Mouse (Mus musculus): ENCODE data around the gene Btnl10. TPM values are rescaled to one million over a fixed set of nuclear protein-coding genes. Genes with fewer than 3 reads are reported as not detected.
A peak's percentile ranks its signal among the peaks of the same experiment; 100 is the strongest.
"Not testable (repeated sequence)": the region's sequence is repeated elsewhere in the genome, so short reads cannot be mapped to it uniquely, and the experiment has no call there.

Btnl10 gene
- polyA plus RNA-seq, 1 experiment from 2014 or later: 0.10 TPM

- H3K27me3 ChIP-seq (ENCODE audit: insufficient read depth, low read length): no peaks in the 10 kb centered on the region
- 77% methylated on average over 3 of the region's 3 CpGs for WGBS
- no peak overlapping the region for H3K4me2 ChIP-seq (replicated peaks; ENCODE audit: low read depth, low read length)
- H3K9ac ChIP-seq (replicated peaks; ENCODE audit: low read length): no peak overlapping the region
- H3K36me3 ChIP-seq (ENCODE audit: insufficient read depth, low read length): no peaks in the 10 kb centered on the region
- H3K4me1 ChIP-seq (ENCODE audit: insufficient read depth, low read length): peaks cover 14% of the 10 kb centered on the region
- H3K4me3 ChIP-seq (ENCODE audit: low read length): no peak overlapping the region
- ATAC-seq (ENCODE audit: low FRiP score, low TSS enrichment): no peak
- H3K27ac ChIP-seq (ENCODE audit: low read length): no peak overlapping the region
- H3K9me3 ChIP-seq (ENCODE audit: low read length): no peaks in the 10 kb centered on the region
Measured at GRCm38 (mm10) chr11:58947306-58947705, 29.6 kb downstream of the Btnl10 start.

- peak overlapping the region; percentile 55 for H3K4me3 ChIP-seq (ENCODE audit: low read length)
- peak overlapping the region; percentile 64 for H3K9ac ChIP-seq (replicated peaks; ENCODE audit: low read length)
- H3K27ac ChIP-seq (ENCODE audit: low read length): peak overlapping the region; percentile 96
- ATAC-seq (ENCODE audit: low FRiP score, low TSS enrichment): peak; percentile 50
- 15% methylated on average over 23 of the region's 23 CpGs for WGBS
- no peaks in the 10 kb centered on the region for H3K36me3 ChIP-seq (ENCODE audit: insufficient read depth, low read length)
- no peaks in the 10 kb centered on the region for H3K27me3 ChIP-seq (ENCODE audit: insufficient read depth, low read length)
- H3K4me1 ChIP-seq (ENCODE audit: insufficient read depth, low read length): peaks cover 17% of the 10 kb centered on the region
- H3K4me2 ChIP-seq (replicated peaks; ENCODE audit: low read depth, low read length): peak overlapping the region; percentile 72
- no peaks in the 10 kb centered on the region for H3K9me3 ChIP-seq (ENCODE audit: low read length)
Measured at GRCm38 (mm10) chr11:58947798-58948528, 30.3 kb downstream of the Btnl10 start.

GRCm38 (mm10) chr11:58948542-58949479 is 31.1 kb downstream of the Btnl10 start, which contains the start of gene Hist3h2ba:
Gene Hist3h2ba, plus strand, starts transcription at chr11:58948920.
- peaks cover 24% of the 10 kb centered on the region for H3K4me1 ChIP-seq (ENCODE audit: insufficient read depth, low read length)
- H3K4me3 ChIP-seq (ENCODE audit: low read length): peak within 1 kb of the TSS; percentile 55
- H3K27me3 ChIP-seq (ENCODE audit: insufficient read depth, low read length): no peaks in the 10 kb centered on the region
- peak within 1 kb of the TSS; percentile 72 for H3K4me2 ChIP-seq (replicated peaks; ENCODE audit: low read depth, low read length)
- no peaks in the 10 kb centered on the region for H3K36me3 ChIP-seq (ENCODE audit: insufficient read depth, low read length)
- no peaks in the 10 kb centered on the region for H3K9me3 ChIP-seq (ENCODE audit: low read length)
- under 1% methylated on average over 48 of the region's 48 CpGs for WGBS
- peak within 1 kb of the TSS; percentile 96 for H3K27ac ChIP-seq (ENCODE audit: low read length)
- ATAC-seq (ENCODE audit: low FRiP score, low TSS enrichment): peak; percentile 90
- H3K9ac ChIP-seq (replicated peaks; ENCODE audit: low read length): peak within 1 kb of the TSS; percentile 74

DNA sequence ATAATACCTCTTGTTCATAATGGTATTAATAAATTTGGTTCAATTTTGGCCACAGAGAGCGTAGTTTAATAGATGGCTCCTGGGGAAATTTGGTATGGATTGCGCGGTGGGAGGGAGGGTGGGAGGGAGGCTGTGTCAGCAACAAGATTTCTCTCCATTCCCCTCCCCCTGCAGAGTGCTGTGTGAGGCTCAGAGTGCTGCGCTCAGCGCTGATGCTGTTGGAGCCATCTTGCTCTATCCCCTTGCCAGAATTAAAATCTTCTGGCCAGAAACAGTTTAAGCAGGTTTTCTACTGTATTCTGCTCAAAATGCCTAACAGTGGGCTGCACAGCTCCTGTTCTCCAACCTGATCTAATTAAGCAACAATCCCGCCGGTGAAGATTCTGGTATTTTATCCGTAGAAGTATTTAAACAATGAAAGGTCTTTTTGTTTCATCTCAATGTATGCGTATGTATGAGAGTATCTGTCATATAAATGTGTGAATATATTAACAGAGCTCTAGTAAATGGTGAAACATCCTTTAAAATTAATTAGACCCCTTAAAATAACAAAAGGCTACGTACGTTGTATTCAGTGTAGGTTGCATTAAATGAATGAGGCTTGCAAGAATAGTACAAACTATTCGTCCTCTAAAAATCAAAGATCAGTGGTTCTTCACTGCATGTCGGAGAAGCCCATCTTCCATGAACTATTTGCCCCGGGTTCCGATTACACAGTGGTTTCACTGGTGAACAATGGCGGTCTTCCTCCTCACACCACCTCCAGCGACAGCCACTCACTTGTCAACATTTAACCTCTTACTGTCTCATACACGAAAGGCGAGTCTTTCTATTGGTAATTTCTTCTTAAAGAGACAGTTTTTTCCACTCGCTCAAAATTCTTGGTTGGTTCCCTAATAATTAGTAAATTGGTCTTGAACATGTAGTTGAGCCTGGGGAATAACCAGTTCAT is 32.0 kb downstream of the Btnl10 start:
- peak overlapping the region; percentile 55 for H3K4me3 ChIP-seq (ENCODE audit: low read length)
- peak overlapping the region; percentile 96 for H3K27ac ChIP-seq (ENCODE audit: low read length)
- H3K27me3 ChIP-seq (ENCODE audit: insufficient read depth, low read length): no peaks in the 10 kb centered on the region
- peak overlapping the region; percentile 74 for H3K9ac ChIP-seq (replicated peaks; ENCODE audit: low read length)
- ATAC-seq (ENCODE audit: low FRiP score, low TSS enrichment): peak; percentile 43; the same call in 1 of the 2 replicates
- no peaks in the 10 kb centered on the region for H3K9me3 ChIP-seq (ENCODE audit: low read length)
- H3K4me1 ChIP-seq (ENCODE audit: insufficient read depth, low read length): peaks cover 19% of the 10 kb centered on the region
- H3K4me2 ChIP-seq (replicated peaks; ENCODE audit: low read depth, low read length): peak overlapping the region; percentile 72
- WGBS: 7% methylated on average over 20 of the region's 20 CpGs
- no peaks in the 10 kb centered on the region for H3K36me3 ChIP-seq (ENCODE audit: insufficient read depth, low read length)

DNA sequence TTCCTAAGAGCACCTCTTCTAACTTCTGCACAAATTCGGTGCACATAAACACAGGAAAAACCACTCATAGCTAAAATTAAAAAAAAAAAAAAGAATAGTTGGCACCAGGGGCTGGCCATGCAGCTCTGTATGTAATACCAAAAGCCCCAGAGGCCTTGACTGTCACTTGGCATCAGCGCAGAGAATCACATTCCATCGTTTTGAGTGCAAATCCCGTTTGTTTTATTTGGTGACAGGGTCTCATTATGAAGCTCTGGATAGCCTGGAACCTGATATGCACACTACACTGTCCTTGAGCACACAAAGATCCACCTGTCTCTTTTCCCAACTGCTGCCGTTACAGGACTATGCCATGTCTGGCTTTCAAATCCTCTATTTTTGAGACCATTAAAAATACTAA is 33.5 kb downstream of the Btnl10 start:
- 68% methylated on average over 5 of the region's 5 CpGs for WGBS

DNA sequence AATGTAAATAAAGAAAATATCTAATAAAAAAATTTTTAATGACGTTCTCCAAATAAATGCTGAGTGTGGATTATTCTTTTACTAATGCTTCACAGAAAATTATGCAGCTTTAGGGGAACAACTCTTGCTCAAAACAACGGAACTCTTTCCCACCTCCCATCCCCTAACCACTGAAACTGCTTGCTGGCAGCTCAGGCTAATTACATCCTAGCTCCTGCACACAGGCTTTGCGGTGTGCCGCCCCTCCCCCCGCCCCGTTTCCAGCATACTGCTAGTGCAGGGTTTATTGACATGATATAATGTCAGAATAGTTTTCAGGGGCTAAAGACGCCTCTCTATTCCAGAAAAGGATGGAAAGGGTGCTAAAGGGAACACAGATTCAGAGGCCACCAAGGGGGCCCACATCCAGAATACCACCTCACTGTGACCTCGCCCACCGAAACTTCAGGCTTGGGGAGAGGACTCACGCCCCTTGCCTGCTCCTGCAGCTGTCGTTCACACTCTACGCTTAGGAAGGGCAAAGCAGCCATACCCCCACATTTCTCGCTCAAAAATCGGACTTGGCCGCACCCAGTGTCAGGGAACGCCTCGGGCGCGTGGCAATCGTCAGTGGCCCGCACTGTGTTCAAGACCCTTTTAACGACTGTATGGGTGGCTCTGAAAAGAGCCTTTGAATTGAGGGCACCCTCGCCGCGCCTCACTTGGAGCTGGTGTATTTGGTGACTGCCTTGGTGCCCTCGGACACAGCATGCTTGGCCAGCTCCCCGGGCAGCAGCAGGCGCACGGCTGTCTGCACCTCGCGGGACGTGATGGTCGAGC is 35.9 kb downstream of the Btnl10 start:
- WGBS: under 1% methylated on average over 31 of the region's 33 CpGs

More for the DNA sequence above, 33.5 kb downstream of the Btnl10 start:
- no peaks in the 10 kb centered on the region for H3K36me3 ChIP-seq (ENCODE audit: insufficient read depth, low read length)
- no peak for ATAC-seq (ENCODE audit: low FRiP score, low TSS enrichment)
- no peaks in the 10 kb centered on the region for H3K9me3 ChIP-seq (ENCODE audit: low read length)
- H3K4me1 ChIP-seq (ENCODE audit: insufficient read depth, low read length): peaks cover 19% of the 10 kb centered on the region
- H3K27me3 ChIP-seq (ENCODE audit: insufficient read depth, low read length): no peaks in the 10 kb centered on the region
- H3K4me3 ChIP-seq (ENCODE audit: low read length): no peak overlapping the region
- no peak overlapping the region for H3K27ac ChIP-seq (ENCODE audit: low read length)
- H3K4me2 ChIP-seq (replicated peaks; ENCODE audit: low read depth, low read length): no peak overlapping the region
- H3K9ac ChIP-seq (replicated peaks; ENCODE audit: low read length): no peak overlapping the region

GRCm38 (mm10) chr11:58954170-58954419 is 36.4 kb downstream of the Btnl10 start:
- H3K9me3 ChIP-seq (ENCODE audit: low read length); H3K27me3 ChIP-seq (ENCODE audit: insufficient read depth, low read length); ATAC-seq (ENCODE audit: low FRiP score, low TSS enrichment): not testable (repeated sequence)
- peak overlapping the region; percentile 87 for H3K9ac ChIP-seq (replicated peaks; ENCODE audit: low read length)
- H3K4me3 ChIP-seq (ENCODE audit: low read length): peak overlapping the region; percentile 94
- peak overlapping the region; percentile 97 for H3K4me2 ChIP-seq (replicated peaks; ENCODE audit: low read depth, low read length)
- H3K4me1 ChIP-seq (ENCODE audit: insufficient read depth, low read length): peaks cover 31% of the 10 kb centered on the region
- H3K27ac ChIP-seq (ENCODE audit: low read length): peak overlapping the region; percentile 100
- 0% methylated on average over 12 of the region's 17 CpGs for WGBS
- H3K36me3 ChIP-seq (ENCODE audit: insufficient read depth, low read length): peaks cover 16% of the 10 kb centered on the region; the same call in 1 of the 2 replicates

More for the DNA sequence above, 35.9 kb downstream of the Btnl10 start:
- H3K27me3 ChIP-seq (ENCODE audit: insufficient read depth, low read length): no peaks in the 10 kb centered on the region
- H3K4me2 ChIP-seq (replicated peaks; ENCODE audit: low read depth, low read length): peak overlapping the region; percentile 97
- peak overlapping the region; percentile 94 for H3K4me3 ChIP-seq (ENCODE audit: low read length)
- peak; percentile 18; the same call in 1 of the 2 replicates for ATAC-seq (ENCODE audit: low FRiP score, low TSS enrichment)
- H3K36me3 ChIP-seq (ENCODE audit: insufficient read depth, low read length): peaks cover 16% of the 10 kb centered on the region; the same call in 1 of the 2 replicates
- H3K27ac ChIP-seq (ENCODE audit: low read length): peak overlapping the region; percentile 100
- H3K4me1 ChIP-seq (ENCODE audit: insufficient read depth, low read length): peaks cover 30% of the 10 kb centered on the region
- no peaks in the 10 kb centered on the region for H3K9me3 ChIP-seq (ENCODE audit: low read length)
- peak overlapping the region; percentile 87 for H3K9ac ChIP-seq (replicated peaks; ENCODE audit: low read length)

DNA sequence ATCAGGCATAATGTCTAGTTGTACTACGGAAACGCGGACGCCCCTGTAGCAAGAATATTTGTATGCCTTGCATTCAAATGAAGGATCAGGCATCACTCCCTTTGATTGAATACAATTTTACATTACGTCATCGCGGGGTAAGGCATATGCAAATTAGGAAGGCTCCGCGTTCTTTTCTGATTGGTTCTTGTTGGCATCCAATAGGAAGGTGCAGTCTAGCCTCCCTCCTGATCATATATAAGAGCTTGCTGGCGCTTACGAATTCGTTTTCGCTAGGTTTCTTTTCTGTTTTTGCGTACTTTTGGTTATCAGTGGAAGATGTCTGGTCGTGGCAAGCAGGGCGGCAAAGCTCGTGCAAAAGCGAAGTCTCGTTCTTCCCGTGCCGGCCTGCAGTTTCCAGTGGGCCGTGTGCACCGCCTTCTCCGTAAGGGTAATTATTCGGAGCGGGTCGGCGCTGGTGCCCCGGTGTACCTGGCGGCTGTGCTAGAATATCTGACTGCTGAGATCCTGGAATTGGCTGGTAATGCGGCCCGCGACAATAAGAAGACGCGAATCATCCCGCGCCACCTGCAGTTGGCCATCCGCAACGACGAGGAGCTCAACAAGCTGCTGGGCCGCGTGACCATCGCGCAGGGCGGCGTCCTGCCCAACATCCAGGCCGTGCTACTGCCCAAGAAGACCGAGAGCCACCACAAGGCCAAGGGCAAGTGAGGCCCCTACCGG is 36.9 kb downstream of the Btnl10 start, which contains the start of the genes Hist3h2a and Trim17:
Hist3h2a (plus strand) TSS at position 266 of the 723 bp plus-strand sequence.
Trim17 (plus strand) TSS at position 266 of the 723 bp plus-strand sequence.
- Histone ChIP-seq H3K4me2 (replicated peaks; ENCODE audit: low read depth, low read length) (peak within 1 kb of the TSS; percentile 97), H3K4me3 (ENCODE audit: low read length) (peak within 1 kb of the TSS; percentile 94), H3K27me3 (ENCODE audit: insufficient read depth, low read length) (no peaks in the 10 kb centered on the region), H3K36me3 (ENCODE audit: insufficient read depth, low read length) (peaks cover 16% of the 10 kb centered on the region; the same call in 1 of the 2 replicates), H3K27ac (ENCODE audit: low read length) (peak within 1 kb of the TSS; percentile 100), H3K9me3 (ENCODE audit: low read length) (no peaks in the 10 kb centered on the region), H3K9ac (replicated peaks; ENCODE audit: low read length) (peak within 1 kb of the TSS; percentile 97), H3K4me1 (ENCODE audit: insufficient read depth, low read length) (peaks cover 36% of the 10 kb centered on the region)
- ATAC-seq (ENCODE audit: low FRiP score, low TSS enrichment): peak; percentile 92
- WGBS: under 1% methylated on average over 49 of the region's 49 CpGs
